Mouse (Mus musculus): ENCODE measurements at regions not wholly inside any gene's neighbourhood (a gene's known extent, or its start where the extent isn't known, plus 50 kb on each side); places are given as distances from the start of the nearest gene placed in this dataset.

- no peak for DNase-seq (ENCODE audit: low spot score)
Measured at GRCm38 (mm10) chr4:31697769-31698505, 266.0 kb upstream of the Map3k7 start.

GRCm38 (mm10) chr4:31698506-31698782 lies 265.5 kb upstream of the Map3k7 start:
- no peak for DNase-seq (ENCODE audit: low spot score)

GRCm38 (mm10) chr4:31699296-31699695 lies 264.6 kb upstream of the Map3k7 start:
- DNase-seq (ENCODE audit: low spot score) = no peak

- DNase-seq (ENCODE audit: low spot score) = no peak
Measured at GRCm38 (mm10) chr4:31714054-31714651, 249.7 kb upstream of the Map3k7 start.

GRCm38 (mm10) chr4:31723501-31723900 lies 240.4 kb upstream of the Map3k7 start:
- DNase-seq (ENCODE audit: low spot score) = no peak

- DNase-seq (ENCODE audit: low spot score) = no peak
Measured at GRCm38 (mm10) chr4:31724400-31724799, 239.5 kb upstream of the Map3k7 start.

- no peak for DNase-seq (ENCODE audit: low spot score)
Measured at GRCm38 (mm10) chr4:31727498-31728148, 236.3 kb upstream of the Map3k7 start.

- no peak for DNase-seq (ENCODE audit: low spot score)
Measured at GRCm38 (mm10) chr4:31728149-31728516, 235.8 kb upstream of the Map3k7 start.

- no peak for DNase-seq (ENCODE audit: low spot score)
Measured at GRCm38 (mm10) chr4:31743776-31744175, 220.1 kb upstream of the Map3k7 start.

GRCm38 (mm10) chr4:31744431-31744830 lies 219.5 kb upstream of the Map3k7 start:
- DNase-seq (ENCODE audit: low spot score) = no peak

GRCm38 (mm10) chr4:31753677-31754312 lies 210.1 kb upstream of the Map3k7 start:
- DNase-seq (ENCODE audit: low spot score) = no peak

- no peak for DNase-seq (ENCODE audit: low spot score)
Measured at GRCm38 (mm10) chr4:31757126-31757525, 206.8 kb upstream of the Map3k7 start.

GRCm38 (mm10) chr4:31760116-31760515 lies 203.8 kb upstream of the Map3k7 start:
- DNase-seq (ENCODE audit: low spot score) = no peak

GRCm38 (mm10) chr4:31762199-31762598 lies 201.7 kb upstream of the Map3k7 start:
- DNase-seq (ENCODE audit: low spot score) = no peak

- DNase-seq (ENCODE audit: low spot score) = no peak
Measured at GRCm38 (mm10) chr4:31768026-31768626, 195.8 kb upstream of the Map3k7 start.

GRCm38 (mm10) chr4:31769325-31769724 lies 194.6 kb upstream of the Map3k7 start:
- no peak for DNase-seq (ENCODE audit: low spot score)

- DNase-seq (ENCODE audit: low spot score) = no peak
Measured at GRCm38 (mm10) chr4:31786284-31786683, 177.6 kb upstream of the Map3k7 start.

GRCm38 (mm10) chr4:31817574-31818240 lies 146.2 kb upstream of the Map3k7 start:
- no peak for DNase-seq (ENCODE audit: low spot score)

GRCm38 (mm10) chr4:31819521-31820259 lies 144.2 kb upstream of the Map3k7 start:
- no peak for DNase-seq (ENCODE audit: low spot score)

GRCm38 (mm10) chr4:31823574-31824348 lies 140.1 kb upstream of the Map3k7 start:
- DNase-seq (ENCODE audit: low spot score) = peak; percentile 31

Data from T-cell, adult 2 months (primary cell).